Mouse (Mus musculus): ENCODE results near the gene Tuba4a. TPM values are rescaled to one million over a fixed set of nuclear protein-coding genes. Genes with fewer than 3 reads are reported as not detected.
A peak's percentile ranks its signal among the peaks of the same experiment; 100 is the strongest.

Tuba4a gene
- polyA plus RNA-seq, 1 experiment, result 97.4 TPM

DNA sequence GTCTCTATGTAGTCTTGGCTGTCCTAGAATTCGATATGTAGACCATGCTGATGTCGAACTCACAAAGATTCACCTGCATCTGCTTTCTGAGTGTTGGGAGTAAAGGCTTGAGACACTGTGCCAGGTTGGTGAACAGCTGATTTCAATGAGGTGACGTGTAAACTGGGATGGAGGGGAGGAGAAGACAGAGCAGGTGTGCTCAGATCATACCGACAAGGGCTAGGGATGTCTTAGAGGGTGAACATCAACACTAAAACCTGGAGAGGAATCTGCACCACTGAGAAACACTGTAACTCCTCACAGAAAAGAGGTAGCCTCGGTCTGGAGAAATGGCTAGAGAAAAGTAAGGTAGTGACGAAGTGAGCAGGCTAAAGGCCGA, 51.6 kb downstream of the Tuba4a start:
- H3K27ac ChIP-seq (ENCODE audit: insufficient read depth, low read length), result peak overlapping the region; percentile 86
- H3K27me3 ChIP-seq (ENCODE audit: control insufficient read depth, insufficient read depth, low read length, poor library complexity, severe bottlenecking), result no peaks in the 10 kb centered on the region
- no peak for TF ChIP-seq EP300 (IDR thresholded peaks at IDR 0.05; ENCODE audit: insufficient read depth, low read depth, low read length)

More for the DNA sequence above, 51.6 kb downstream of the Tuba4a start:
- peaks cover 3% of the 10 kb centered on the region for H3K4me1 ChIP-seq (ENCODE audit: control insufficient read depth, insufficient read depth, low read length)
- H3K9me3 ChIP-seq (replicated peaks; ENCODE audit: control insufficient read depth, insufficient read depth, low read length, poor library complexity, severe bottlenecking), result no peaks in the 10 kb centered on the region
- peak overlapping the region; percentile 83 for H3K4me3 ChIP-seq (ENCODE audit: low read depth, low read length)
- H3K9ac ChIP-seq (ENCODE audit: low read depth, poor library complexity, severe bottlenecking), result peak overlapping the region; percentile 54
- H3K36me3 ChIP-seq (ENCODE audit: control insufficient read depth, insufficient read depth, low read length, poor library complexity, severe bottlenecking), result 0 out of 2 replicates have a peak, but pooled peaks cover 4% of the 10 kb centered on the region

Other genes starting within 250 kb of the Tuba4a start
- gene Nhej1, start 94.7 kb downstream of the Tuba4a start, polyA plus RNA-seq (2011; ENCODE audit: insufficient read depth, insufficient read length, low read depth, missing spikeins), result 3.7 and 5.1 TPM in 2 replicates
- gene Slc23a3, start 86.0 kb downstream of the Tuba4a start, polyA plus RNA-seq (2011; ENCODE audit: insufficient read depth, insufficient read length, low read depth, missing spikeins), result not detected in 2 replicates
- gene Cnppd1, start 77.2 kb downstream of the Tuba4a start, polyA plus RNA-seq (2011; ENCODE audit: insufficient read depth, insufficient read length, low read depth, missing spikeins), result 20.0 and 23.9 TPM in 2 replicates
- 21.9 and 22.7 TPM in 2 replicates for gene Retreg2, start 77.1 kb downstream of the Tuba4a start, polyA plus RNA-seq (2011; ENCODE audit: insufficient read depth, insufficient read length, low read depth, missing spikeins)
- gene Zfand2b, start 51.2 kb downstream of the Tuba4a start, polyA plus RNA-seq (2011; ENCODE audit: insufficient read depth, insufficient read length, low read depth, missing spikeins), result 10.9 and 13.0 TPM in 2 replicates
- 8.8 and 10.8 TPM in 2 replicates for gene Abcb6, start 39.5 kb downstream of the Tuba4a start, polyA plus RNA-seq (2011; ENCODE audit: insufficient read depth, insufficient read length, low read depth, missing spikeins)
- 17.0 and 17.4 TPM in 2 replicates for gene Ankzf1, start 27.7 kb downstream of the Tuba4a start, polyA plus RNA-seq (2011; ENCODE audit: insufficient read depth, insufficient read length, low read depth, missing spikeins)
- gene Atg9a, start 27.7 kb downstream of the Tuba4a start, polyA plus RNA-seq (2011; ENCODE audit: insufficient read depth, insufficient read length, low read depth, missing spikeins), result 10.3 and 10.6 TPM in 2 replicates
- gene Glb1l, start 9.1 kb downstream of the Tuba4a start, polyA plus RNA-seq (2011; ENCODE audit: insufficient read depth, insufficient read length, low read depth, missing spikeins), result 5.1 and 10.6 TPM in 2 replicates
- 27.8 and 37.4 TPM in 2 replicates for gene Stk16, start 9.0 kb downstream of the Tuba4a start, polyA plus RNA-seq (2011; ENCODE audit: insufficient read depth, insufficient read length, low read depth, missing spikeins)
- not detected in 2 replicates for gene A630095N17Rik, start 12.2 kb upstream of the Tuba4a start, polyA plus RNA-seq (2011; ENCODE audit: insufficient read depth, insufficient read length, low read depth, missing spikeins)
- 18.9 and 23.8 TPM in 2 replicates for gene Dnajb2, start 16.5 kb upstream of the Tuba4a start, polyA plus RNA-seq (2011; ENCODE audit: insufficient read depth, insufficient read length, low read depth, missing spikeins)
- gene Ptprn, start 44.6 kb upstream of the Tuba4a start, polyA plus RNA-seq (2011; ENCODE audit: insufficient read depth, insufficient read length, low read depth, missing spikeins), result 9.1 and 10.1 TPM in 2 replicates
- gene Resp18, start 58.5 kb upstream of the Tuba4a start, polyA plus RNA-seq (2011; ENCODE audit: insufficient read depth, insufficient read length, low read depth, missing spikeins), result not detected in 2 replicates
- 104 and 105 TPM in 2 replicates for gene Dnpep, start 98.1 kb upstream of the Tuba4a start, polyA plus RNA-seq (2011; ENCODE audit: insufficient read depth, insufficient read length, low read depth, missing spikeins)
- 18.2 and 23.3 TPM in 2 replicates for gene Des, start 140.5 kb upstream of the Tuba4a start, polyA plus RNA-seq (2011; ENCODE audit: insufficient read depth, insufficient read length, low read depth, missing spikeins)
- 18.0 and 19.8 TPM in 2 replicates for gene Speg, start 155.4 kb upstream of the Tuba4a start, polyA plus RNA-seq (2011; ENCODE audit: insufficient read depth, insufficient read length, low read depth, missing spikeins)
- 35.2 and 36.5 TPM in 2 replicates for gene Gmppa, start 216.1 kb upstream of the Tuba4a start, polyA plus RNA-seq (2011; ENCODE audit: insufficient read depth, insufficient read length, low read depth, missing spikeins)
- not detected in 2 replicates for gene Asic4, start 230.6 kb upstream of the Tuba4a start, polyA plus RNA-seq (2011; ENCODE audit: insufficient read depth, insufficient read length, low read depth, missing spikeins)